Mouse (Mus musculus): Measurements from ENCODE around the gene Grb2.

Grb2 gene

GRCm38 (mm10) chr11:115686369-115686768 is 22.0 kb downstream of the Grb2 start:
- DNase-seq (ENCODE audit: low spot score) = no peak

DNA sequence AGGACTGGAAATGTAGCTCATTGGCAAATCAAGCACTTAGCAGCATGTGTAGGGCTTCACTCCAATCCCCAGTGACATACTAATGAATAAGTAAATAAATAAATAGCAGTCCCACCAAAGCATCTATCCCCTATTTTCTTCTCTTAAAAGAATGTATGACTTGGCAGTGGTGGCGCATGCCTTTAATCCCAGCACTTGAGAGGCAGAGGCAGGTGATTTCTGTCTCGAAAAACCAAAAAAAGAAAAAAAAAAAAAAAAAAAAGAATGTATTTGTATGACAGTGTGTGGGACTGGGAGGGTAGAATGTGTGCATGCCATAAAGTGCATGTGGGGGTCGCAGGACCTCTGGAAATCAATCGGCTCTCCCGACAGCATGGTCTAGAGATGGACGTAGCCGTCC is 22.4 kb downstream of the Grb2 start:
- no peak for DNase-seq (ENCODE audit: low spot score)

DNA sequence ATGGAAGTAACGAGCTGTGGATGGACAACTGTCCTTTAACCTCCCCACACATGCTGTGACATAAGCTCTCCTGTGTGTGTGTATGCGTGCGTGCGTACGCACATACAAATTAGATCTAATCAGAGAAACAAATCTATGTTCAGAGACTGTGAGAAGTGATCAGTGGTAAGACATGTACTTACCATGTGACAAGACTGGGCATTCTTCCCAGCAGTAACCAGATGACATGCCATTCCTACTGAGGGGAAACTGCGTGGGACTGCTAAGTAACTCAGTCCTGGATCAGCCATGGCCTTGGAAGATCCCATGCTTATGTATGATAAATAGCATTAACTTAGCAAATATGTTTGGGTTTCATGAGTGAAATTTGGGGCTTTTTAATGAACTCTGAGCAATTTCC is 23.5 kb downstream of the Grb2 start:
- no peak for DNase-seq (ENCODE audit: low spot score)

DNA sequence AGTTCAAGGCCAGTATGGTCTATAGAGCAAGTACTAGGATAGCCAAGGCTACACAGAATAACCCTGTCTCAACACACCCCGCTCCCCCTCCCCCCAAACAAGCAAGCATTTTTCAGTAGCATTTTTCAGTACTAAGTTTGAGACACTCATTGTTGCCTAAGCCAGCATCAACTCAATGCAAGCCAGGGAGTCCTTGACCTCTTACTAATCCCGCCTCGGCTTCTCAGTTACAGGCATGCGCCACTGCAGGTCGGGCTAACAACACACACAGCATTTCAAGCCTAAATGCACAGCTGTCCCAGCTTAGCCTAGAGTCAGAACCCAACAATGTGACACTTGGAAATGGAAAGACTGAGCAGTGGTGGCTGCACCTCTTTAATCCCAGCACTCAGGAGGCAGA is 25.1 kb downstream of the Grb2 start:
- no peak for DNase-seq (ENCODE audit: low spot score)

GRCm38 (mm10) chr11:115682411-115682810 is 26.0 kb downstream of the Grb2 start:
- no peak for DNase-seq (ENCODE audit: low spot score)

- no peak for DNase-seq (ENCODE audit: low spot score)
Observed at GRCm38 (mm10) chr11:115679554-115680238, 28.7 kb downstream of the Grb2 start.

DNA sequence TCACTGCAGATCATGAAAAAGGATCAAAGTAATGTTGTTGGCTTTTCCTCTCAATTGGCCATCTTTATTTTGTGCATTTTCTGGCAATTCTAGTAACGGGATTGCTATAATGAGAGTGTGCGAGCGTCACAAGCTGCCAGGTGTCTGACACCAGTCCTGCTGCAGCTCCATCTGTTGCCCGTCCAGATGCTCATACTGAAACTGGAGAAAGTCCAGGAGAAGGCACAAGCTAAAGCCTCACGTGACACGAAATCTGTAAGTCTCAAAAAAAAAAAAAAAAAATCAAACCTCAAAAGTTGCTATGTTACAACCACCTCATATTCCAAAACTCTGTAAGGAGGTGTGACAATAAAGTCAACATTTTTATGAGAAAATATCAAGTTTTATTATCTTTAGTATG is 29.5 kb downstream of the Grb2 start:
- no peak for DNase-seq (ENCODE audit: low spot score)

DNA sequence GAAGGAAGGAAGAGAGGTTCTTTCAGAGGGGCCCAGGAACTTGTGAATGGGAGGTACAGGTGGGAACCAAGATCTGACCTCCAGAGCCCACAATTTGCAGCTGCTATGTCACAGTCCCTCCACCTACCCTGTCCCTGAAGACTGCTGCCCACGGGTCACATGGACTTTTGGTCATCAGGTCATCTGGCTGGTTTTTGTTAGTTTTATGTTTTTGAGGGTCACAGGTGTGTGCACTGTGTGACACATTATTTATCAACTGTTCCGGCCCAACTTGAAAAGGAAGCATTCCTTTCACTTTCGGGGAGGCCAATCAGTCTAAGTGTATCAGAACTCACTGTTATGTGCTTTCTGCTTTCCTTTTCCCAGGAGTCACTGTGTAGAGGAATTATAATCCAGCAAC is 30.9 kb downstream of the Grb2 start:
- DNase-seq (ENCODE audit: low spot score) = no peak

GRCm38 (mm10) chr11:115676738-115677137 is 31.7 kb downstream of the Grb2 start:
- DNase-seq (ENCODE audit: low spot score) = no peak

DNA sequence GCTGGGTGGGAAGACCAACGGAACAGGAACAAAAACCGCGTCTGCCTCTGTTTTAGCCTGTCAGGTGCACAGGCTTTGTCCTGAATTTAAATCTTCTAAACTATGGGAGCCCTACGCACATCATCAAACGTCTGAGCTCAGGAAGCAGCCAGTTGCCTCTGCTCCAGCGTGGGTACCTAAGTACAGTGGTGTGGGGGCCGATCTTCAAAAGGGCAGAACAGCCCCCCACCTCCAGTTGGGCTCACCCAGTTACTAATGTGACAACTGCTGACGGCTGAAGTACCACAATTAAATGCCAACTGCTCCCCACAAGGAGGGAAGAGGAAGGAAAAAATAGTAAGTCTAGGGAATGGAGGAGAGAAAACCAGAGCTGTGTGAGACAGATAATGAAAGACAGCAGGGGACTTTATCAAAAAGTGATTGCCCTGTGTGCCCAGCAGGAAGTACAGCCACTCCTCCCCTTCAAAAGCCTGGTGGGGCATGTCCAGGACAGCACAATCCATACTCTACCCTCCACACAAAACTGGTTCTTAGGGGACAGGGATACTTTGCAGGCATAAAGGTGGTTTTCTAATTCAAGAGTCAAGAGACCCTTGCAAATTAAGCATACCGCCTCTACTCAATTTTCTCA is 34.0 kb downstream of the Grb2 start:
- DNase-seq (ENCODE audit: low spot score) = no peak

GRCm38 (mm10) chr11:115673471-115674234 is 34.7 kb downstream of the Grb2 start:
- no peak for DNase-seq (ENCODE audit: low spot score)

- no peak for DNase-seq (ENCODE audit: low spot score)
Observed at GRCm38 (mm10) chr11:115672226-115672987, 36.0 kb downstream of the Grb2 start.

DNA sequence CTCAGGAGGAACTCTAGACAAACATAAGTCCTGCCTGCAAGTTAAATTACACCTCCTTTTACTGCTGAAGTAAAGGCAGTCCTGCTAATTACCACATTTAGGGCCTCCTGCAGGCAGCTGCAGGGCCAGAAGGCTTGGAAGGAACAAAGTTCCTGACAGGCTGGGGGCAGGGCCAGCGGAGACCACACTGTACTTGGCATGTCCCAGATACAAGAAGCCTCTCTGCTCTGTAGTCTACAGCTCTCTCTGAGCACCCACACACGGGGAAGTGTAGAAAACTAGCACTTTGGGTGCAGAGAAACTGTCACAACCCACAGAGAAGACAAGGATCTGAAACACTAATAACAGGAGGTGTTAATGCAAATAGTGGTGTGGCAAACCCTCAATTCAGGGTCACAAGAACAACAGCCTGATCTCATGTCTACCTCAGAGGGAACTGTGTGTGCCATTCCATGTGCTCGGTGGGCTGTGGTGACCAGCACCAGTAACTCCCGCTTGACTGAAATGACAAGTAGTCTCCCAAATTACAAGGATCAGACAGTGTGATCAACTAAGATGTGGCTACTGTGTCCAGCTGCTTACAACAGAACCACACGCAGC is 37.8 kb downstream of the Grb2 start:
- no peak for DNase-seq (ENCODE audit: low spot score)

DNA sequence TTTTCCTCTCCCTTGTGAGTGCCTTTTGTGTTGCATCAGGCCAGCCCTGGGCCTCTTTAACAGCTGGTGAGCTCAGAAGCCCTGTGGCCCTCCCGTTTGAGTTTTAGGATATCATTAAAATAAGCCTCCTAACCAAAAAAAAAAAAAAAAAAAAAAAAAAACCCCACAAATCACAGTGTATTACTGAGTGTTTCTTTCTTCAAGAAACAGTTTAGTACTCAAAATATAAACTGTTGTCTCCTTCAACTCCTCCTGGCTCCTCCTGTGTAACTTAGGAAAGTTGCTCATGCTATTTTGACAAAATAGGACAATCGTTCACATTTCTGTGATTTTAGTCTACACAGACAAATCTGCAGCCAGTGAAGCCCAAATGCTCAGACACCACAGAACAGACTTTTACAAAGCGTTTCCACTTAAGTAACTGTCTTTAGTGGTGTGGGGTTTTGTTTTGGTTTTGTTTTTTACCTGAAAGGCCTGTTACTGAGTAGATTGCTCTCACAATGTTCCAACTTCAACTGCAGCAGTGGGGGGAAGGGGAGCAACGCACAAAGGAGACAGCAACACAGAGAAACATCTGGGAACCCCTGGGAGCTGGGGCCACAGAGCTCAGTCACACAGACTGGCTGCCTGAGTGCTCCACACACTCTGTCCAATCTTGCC is 44.6 kb downstream of the Grb2 start:
- DNase-seq (ENCODE audit: low spot score) = peak; percentile 19

GRCm38 (mm10) chr11:115660376-115660775 is 48.0 kb downstream of the Grb2 start:
- DNase-seq (ENCODE audit: low spot score) = no peak

DNA sequence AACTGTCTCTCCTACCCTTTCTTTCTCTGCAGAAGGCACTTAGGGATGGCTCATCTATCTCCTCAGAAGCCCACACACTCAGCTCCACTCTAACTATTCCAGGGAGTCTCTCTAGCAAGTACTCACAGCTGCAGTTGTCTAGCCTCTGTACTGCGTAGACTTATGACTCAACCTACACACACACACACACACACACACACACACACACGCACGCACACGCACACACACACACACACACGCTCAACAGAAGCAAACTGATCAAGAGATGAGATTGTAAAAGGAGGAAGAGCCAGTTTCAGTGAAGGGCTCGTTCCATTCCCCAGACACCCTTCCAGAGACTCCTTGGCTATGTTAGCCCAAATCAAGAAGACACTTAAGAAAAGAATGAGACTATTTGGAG is 49.9 kb downstream of the Grb2 start:
- DNase-seq (ENCODE audit: low spot score) = no peak

DNA sequence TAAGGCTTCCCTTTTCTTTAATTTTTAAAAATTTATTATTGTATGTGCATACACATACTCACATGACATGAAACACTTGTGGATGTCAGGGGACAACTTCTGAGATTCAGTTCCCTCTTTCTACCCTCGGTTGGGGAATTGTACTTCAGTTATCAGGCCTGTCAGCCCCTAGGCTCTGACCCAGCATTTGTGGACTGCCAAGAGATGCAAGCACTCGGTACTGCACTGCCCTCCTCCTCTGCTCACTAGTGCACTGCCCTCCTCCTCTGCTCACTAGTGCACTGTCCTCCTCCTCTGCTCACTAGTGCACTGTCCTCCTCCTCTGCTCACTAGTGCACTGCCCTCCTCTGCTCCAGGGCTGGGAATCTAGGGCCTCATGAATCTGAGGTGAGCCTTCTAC is 54.3 kb downstream of the Grb2 start:
- DNase-seq (ENCODE audit: low spot score) = no peak

DNA sequence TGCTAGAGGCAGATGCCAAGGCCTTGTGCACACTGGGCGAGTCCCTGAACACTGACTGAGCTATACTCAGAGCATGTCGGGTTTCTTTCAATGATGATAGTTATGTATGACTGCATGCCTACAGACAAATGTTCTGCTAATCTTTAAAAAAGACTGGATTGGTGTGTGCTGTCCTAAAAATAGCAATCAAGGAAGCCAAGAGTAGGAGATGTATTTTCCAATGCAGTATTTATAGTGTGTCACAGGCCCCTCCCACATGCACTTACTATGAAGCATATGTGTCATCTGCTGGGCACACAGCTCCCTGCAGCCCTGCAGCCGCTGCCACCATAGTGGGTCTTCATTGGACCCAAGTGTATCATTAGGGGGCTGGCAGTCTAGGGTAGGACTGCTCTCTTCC is 55.2 kb downstream of the Grb2 start:
- no peak for DNase-seq (ENCODE audit: low spot score)

- DNase-seq (ENCODE audit: low spot score) = no peak
Observed at GRCm38 (mm10) chr11:115651680-115652079, 56.7 kb downstream of the Grb2 start.

DNA sequence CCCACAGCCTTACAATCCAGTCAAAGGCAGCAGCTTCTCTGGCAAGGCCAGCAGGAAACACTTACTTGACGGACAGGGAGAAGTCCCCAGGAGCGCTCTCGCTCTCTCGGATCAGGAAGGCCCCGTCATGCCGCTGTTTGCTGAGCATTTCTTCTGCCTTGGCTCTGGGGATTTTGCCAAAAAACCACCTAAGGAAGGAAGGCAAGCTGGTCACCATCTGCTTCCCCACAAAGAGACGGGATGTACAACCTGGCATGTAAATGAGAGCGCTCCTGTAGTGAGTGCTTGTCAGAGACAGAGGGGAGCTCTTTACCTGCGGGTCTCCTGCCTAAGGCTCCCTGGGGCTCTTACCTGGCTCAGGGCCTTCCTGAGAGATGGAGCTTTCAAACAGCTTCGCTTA is 58.7 kb downstream of the Grb2 start:
- no peak for DNase-seq (ENCODE audit: low spot score)

GRCm38 (mm10) chr11:115647459-115647858 is 60.9 kb downstream of the Grb2 start:
- DNase-seq (ENCODE audit: low spot score) = peak; percentile 64

- DNase-seq (ENCODE audit: low spot score) = no peak
Observed at GRCm38 (mm10) chr11:115646439-115646838, 62.0 kb downstream of the Grb2 start.

All from T-cell, adult 2 months (primary cell).